Mouse (Mus musculus): Measurements from ENCODE around the gene Ptcd1.
"Not testable (repeated sequence)": the region's sequence is repeated elsewhere in the genome, so short reads cannot be mapped to it uniquely, and the experiment has no call there.

Ptcd1 gene

GRCm38 (mm10) chr5:145113416-145113815 is 53.5 kb downstream of the Ptcd1 start:
- no peak for DNase-seq

GRCm38 (mm10) chr5:145112566-145112965 is 54.3 kb downstream of the Ptcd1 start:
- DNase-seq, result no peak

- no peak for DNase-seq
Measured at GRCm38 (mm10) chr5:145110401-145110800, 56.5 kb downstream of the Ptcd1 start.

GRCm38 (mm10) chr5:145105694-145106275 is 61.1 kb downstream of the Ptcd1 start:
- DNase-seq, result no peak

GRCm38 (mm10) chr5:145104328-145104727 is 62.6 kb downstream of the Ptcd1 start:
- DNase-seq, result no peak

- DNase-seq, result no peak
Measured at GRCm38 (mm10) chr5:145102706-145103105, 64.2 kb downstream of the Ptcd1 start.

- not testable (repeated sequence) for DNase-seq
Measured at GRCm38 (mm10) chr5:145101451-145101850, 65.5 kb downstream of the Ptcd1 start.

GRCm38 (mm10) chr5:145100960-145101359 is 65.9 kb downstream of the Ptcd1 start:
- no peak for DNase-seq

- DNase-seq, result no peak
Measured at GRCm38 (mm10) chr5:145098340-145098821, 68.5 kb downstream of the Ptcd1 start.
